Mouse (Mus musculus) heart, embryonic 10.5 days (tissue): ENCODE data around the gene Urah. TPM values are rescaled to one million over a fixed set of nuclear protein-coding genes. Genes with fewer than 3 reads are reported as not detected.

Experiments
- polyA plus RNA-seq: library from polyadenylated mRNA; unstranded; fragments of >200 nt; fragmentation: Nextera tagmentation; extraction: Ambion mirVana; gene quantifications from 2 replicates; pipeline ENCODE4 v1.2.1, GENCODE M21; 2016

The Urah gene
- polyA plus RNA-seq, 1 experiment from 2014 or later: 0.85 TPM

Other genes with a start within 250 kb of the Urah start
- not detected in 2 replicates for gene Olfr46, start 233.7 kb upstream of the Urah start, polyA plus RNA-seq
- gene Olfr61, start 206.0 kb upstream of the Urah start, polyA plus RNA-seq: not detected in 2 replicates
- not detected in 2 replicates for gene Olfr53, start 188.6 kb upstream of the Urah start, polyA plus RNA-seq
- gene Olfr539, start 175.1 kb upstream of the Urah start, polyA plus RNA-seq: not detected in 2 replicates
- gene Olfr45, start 153.1 kb upstream of the Urah start, polyA plus RNA-seq: not detected in 2 replicates
- gene Olfr541, start 137.8 kb upstream of the Urah start, polyA plus RNA-seq: not detected in 2 replicates
- gene Cyp2e1, start 71.3 kb upstream of the Urah start, polyA plus RNA-seq: not detected in 2 replicates
- 0.16 and 0.49 TPM in 2 replicates for gene Syce1, start 47.2 kb upstream of the Urah start, polyA plus RNA-seq
- 1.0 and 1.1 TPM in 2 replicates for gene Zfp941, start 12.8 kb upstream of the Urah start, polyA plus RNA-seq
- gene Scgb1c1, start 10.5 kb downstream of the Urah start, polyA plus RNA-seq: not detected in 2 replicates
- not detected in 2 replicates for gene Odf3, start 12.8 kb downstream of the Urah start, polyA plus RNA-seq
- gene Gm45785, start 21.3 kb downstream of the Urah start, polyA plus RNA-seq: not detected in 2 replicates
- gene Ric8a, start 21.9 kb downstream of the Urah start, polyA plus RNA-seq: 47.3 and 58.8 TPM in 2 replicates
- 28.1 and 31.4 TPM in 2 replicates for gene Bet1l, start 22.6 kb downstream of the Urah start, polyA plus RNA-seq
- gene Psmd13, start 47.0 kb downstream of the Urah start, polyA plus RNA-seq: 249 and 270 TPM in 2 replicates
- 31.5 and 40.1 TPM in 2 replicates for gene Sirt3, start 47.3 kb downstream of the Urah start, polyA plus RNA-seq
- gene Cox8b, start 65.4 kb downstream of the Urah start, polyA plus RNA-seq: 13.6 and 46.8 TPM in 2 replicates
- 0.14 TPM in 1 of 2 replicates, not detected in the other for gene Nlrp6, start 85.9 kb downstream of the Urah start, polyA plus RNA-seq
- gene Pgghg, start 106.4 kb downstream of the Urah start, polyA plus RNA-seq: 13.7 and 16.1 TPM in 2 replicates
- 1.8 and 2.3 TPM in 2 replicates for gene Ifitm5, start 115.3 kb downstream of the Urah start, polyA plus RNA-seq
- gene Gm45717, start 120.9 kb downstream of the Urah start, polyA plus RNA-seq: not detected in 2 replicates
- 402 and 508 TPM in 2 replicates for gene Ifitm2, start 121.0 kb downstream of the Urah start, polyA plus RNA-seq
- gene Ifitm1, start 132.2 kb downstream of the Urah start, polyA plus RNA-seq: 3.6 and 12.5 TPM in 2 replicates
- gene Ifitm3, start 175.8 kb downstream of the Urah start, polyA plus RNA-seq: 24.5 and 32.7 TPM in 2 replicates
- not detected in 2 replicates for gene Ifitm6, start 182.9 kb downstream of the Urah start, polyA plus RNA-seq
- not detected in 2 replicates for gene Gm17387, start 194.1 kb downstream of the Urah start, polyA plus RNA-seq
- gene B4galnt4, start 226.1 kb downstream of the Urah start, polyA plus RNA-seq: 2.6 and 12.7 TPM in 2 replicates
- 0.94 and 3.4 TPM in 2 replicates for gene Pkp3, start 243.2 kb downstream of the Urah start, polyA plus RNA-seq